18 mouse cellular contexts compared by ENCODE assay signal in genomic region chr7:34506816-34507215, GRCm38 (mm10).
A peak's percentile ranks its signal among the peaks of the same experiment; 100 is the strongest.
DNase-seq lines count a peak whose midpoint lies in the region; ATAC-seq and TF ChIP-seq lines count a peak whose summit lies in the region.
"Had no signal": no experiment of that assay in that cellular context is flagged by ENCODE, and none has a peak within 500 bp of the region (broad histone marks: within the 10 kb centered on the region; RNA-seq: fewer than 3 reads in every experiment).

No protein-coding gene starts in this region.

- H3K36me3 ChIP-seq in kidney, adult 2 months (ENCODE audit: control insufficient read depth, insufficient read depth, low read length): no peaks in the 10 kb centered on the region
- H3K36me3 ChIP-seq: embryonic facial prominence, embryonic 15.5 days; liver, embryonic 12.5 days; midbrain, embryonic 12.5 days; neural tube, embryonic 15.5 days had no signal

- no peak overlapping the region for H3K27ac ChIP-seq in kidney, adult 2 months (ENCODE audit: insufficient read depth, low read depth, low read length)
- H3K27ac ChIP-seq: embryonic facial prominence, embryonic 15.5 days; liver, embryonic 12.5 days; midbrain, embryonic 12.5 days; neural tube, embryonic 15.5 days had no signal

- H3K4me1 ChIP-seq in kidney, adult 2 months (ENCODE audit: control insufficient read depth, insufficient read depth, low read length): no peaks in the 10 kb centered on the region
- H3K4me1 ChIP-seq: embryonic facial prominence, embryonic 15.5 days; liver, embryonic 12.5 days; midbrain, embryonic 12.5 days; neural tube, embryonic 15.5 days had no signal

- H3K27me3 ChIP-seq in kidney, adult 2 months (replicated peaks; ENCODE audit: control insufficient read depth, insufficient read depth, low read length): no peaks in the 10 kb centered on the region
- H3K27me3 ChIP-seq: embryonic facial prominence, embryonic 15.5 days; liver, embryonic 12.5 days; midbrain, embryonic 12.5 days; neural tube, embryonic 15.5 days had no signal

- TF ChIP-seq CTCF in kidney, adult 2 months (conservative IDR thresholded peaks at IDR 0.05; ENCODE audit: insufficient read depth, insufficient read length, low read depth, low read length): peak; percentile 28; the same call in 1 of the 2 replicates

- 72% methylated on average over 4 of the region's 4 CpGs for WGBS in kidney, adult 2 months

- TF ChIP-seq POLR2A in kidney, adult 2 months (IDR thresholded peaks at IDR 0.05; ENCODE audit: low read depth, low read length): no peak

- no peak for ATAC-seq in activated CD4-positive, CD25-positive, alpha-beta regulatory T cell, adult 4 months
- ATAC-seq: forebrain, embryonic 14.5 days; intestine, postnatal 0 days; liver, embryonic 12.5 days had no signal

- DNase-seq in kidney, adult 2 months: peak; percentile 10
- no peak for DNase-seq in kidney, postnatal 4 days
- peak; percentile 13 for DNase-seq in lung, postnatal 10 days
- no peak for DNase-seq in lung, postnatal 25 days (ENCODE audit: low spot score)
- DNase-seq in ZHBTc4 (ENCODE audit: low read depth, low spot score): peak; percentile 67
- DNase-seq in heart, postnatal 4 days: no peak
- no peak for DNase-seq in yolk sac, embryonic 10.5 days (ENCODE audit: low spot score)
- DNase-seq: adrenal gland, adult 8-10 months; cerebellum, adult 8-10 months; gastrocnemius, postnatal 14 days; heart, adult 11 months had no signal

- no peak overlapping the region for H3K4me3 ChIP-seq in kidney, adult 2 months (ENCODE audit: insufficient read depth, low read depth, low read length)
- H3K4me3 ChIP-seq: embryonic facial prominence, embryonic 15.5 days; liver, embryonic 12.5 days; midbrain, embryonic 12.5 days; neural tube, embryonic 15.5 days had no signal

Comparison
In these comparisons a context has a peak if more than half of its experiments do, and no peak if none do; other contexts are left out.
1. DNase-seq: peak in kidney, adult 2 months (single experiment), lung, postnatal 10 days (single experiment) and ZHBTc4 (single experiment); none in kidney, postnatal 4 days (0 of 2), lung, postnatal 25 days (single experiment), heart, postnatal 4 days (single experiment) and yolk sac, embryonic 10.5 days (single experiment).